Mouse (Mus musculus) bone marrow, adult 2 months (tissue): Measurements from ENCODE around the gene Rhno1.
"Not testable (repeated sequence)": the region's sequence is repeated elsewhere in the genome, so short reads cannot be mapped to it uniquely, and the experiment has no call there.

Source experiments
- CTCF ChIP-seq: fragments of 200-500 bp; IDR thresholded peaks from 2 replicates; pipeline ENCODE4 v1.5.1; 2011; ENCODE audit warnings: low read length, control low read depth; ENCODE audit not compliant: control insufficient read depth, insufficient read depth
- POLR2A ChIP-seq: fragments of 200-500 bp; IDR thresholded peaks from 2 replicates; pipeline ENCODE4 v1.6.1; 2011; ENCODE audit warnings: low read depth, mild to moderate bottlenecking, control low read depth, low read length, borderline replicate concordance; ENCODE audit not compliant: control insufficient read depth

- TF ChIP-seq POLR2A, CTCF: not testable (repeated sequence)
Observed at GRCm38 (mm10) chr6:128380594-128381167, 18.0 kb upstream of the Rhno1 start.
